ENCODE assay signal across 15 mouse cellular contexts in the genomic region with DNA sequence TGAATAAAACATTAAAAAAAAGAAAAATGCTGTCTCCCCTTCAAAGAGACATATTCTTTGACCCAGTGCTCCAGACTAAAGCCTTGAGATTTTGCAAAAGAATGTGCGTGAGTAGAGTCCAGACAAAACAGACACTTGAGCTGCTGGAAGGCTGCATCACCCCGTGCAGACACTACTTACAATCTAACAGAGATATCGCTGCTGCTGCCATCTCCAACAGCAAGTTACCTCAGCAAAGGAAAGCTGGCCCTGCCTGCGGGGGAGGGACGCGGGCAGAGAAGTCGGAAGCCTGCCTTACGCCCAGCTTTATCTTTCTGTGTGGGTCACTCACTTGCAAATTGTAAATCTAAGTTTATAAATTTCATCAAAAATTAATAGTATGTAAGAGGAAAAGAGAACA. TPM values are rescaled to one million over a fixed set of nuclear protein-coding genes. Genes with fewer than 3 reads are reported as not detected.
A peak's percentile ranks its signal among the peaks of the same experiment; 100 is the strongest.
DNase-seq lines count a peak whose midpoint lies in the region; ATAC-seq and TF ChIP-seq lines count a peak whose summit lies in the region.
"Had no signal": no experiment of that assay in that cellular context is flagged by ENCODE, and none has a peak within 500 bp of the region (broad histone marks: within the 10 kb centered on the region; RNA-seq: fewer than 3 reads in every experiment).

No protein-coding gene starts in this region.

- no peaks in the 10 kb centered on the region for H3K9me3 ChIP-seq in forebrain, embryonic 11.5 days (ENCODE audit: control insufficient read depth, low read length)
- H3K9me3 ChIP-seq in forebrain, embryonic 13.5 days (replicated peaks): no peaks in the 10 kb centered on the region
- no peaks in the 10 kb centered on the region for H3K9me3 ChIP-seq in liver, postnatal 0 days (ENCODE audit: low read length)
- H3K9me3 ChIP-seq in liver, embryonic 16.5 days (replicated peaks; ENCODE audit: control insufficient read depth, low read length): no peaks in the 10 kb centered on the region
- H3K9me3 ChIP-seq: megakaryocyte, embryonic 14.5 days; neural tube, embryonic 13.5 days; stomach, embryonic 15.5 days had no signal

- no peak overlapping the region for H3K9ac ChIP-seq in forebrain, embryonic 11.5 days (ENCODE audit: low read length)
- H3K9ac ChIP-seq in forebrain, embryonic 13.5 days: no peak overlapping the region
- H3K9ac ChIP-seq in liver, postnatal 0 days (replicated peaks): no peak overlapping the region
- no peak overlapping the region for H3K9ac ChIP-seq in liver, embryonic 16.5 days (ENCODE audit: low read depth, low read length)
- H3K9ac ChIP-seq: lung, embryonic 14.5 days; neural tube, embryonic 13.5 days; stomach, embryonic 15.5 days had no signal

- H3K27me3 ChIP-seq in forebrain, embryonic 11.5 days (ENCODE audit: control insufficient read depth, insufficient read depth, low read length): no peaks in the 10 kb centered on the region
- H3K27me3 ChIP-seq in forebrain, embryonic 13.5 days: no peaks in the 10 kb centered on the region
- no peaks in the 10 kb centered on the region for H3K27me3 ChIP-seq in liver, postnatal 0 days (ENCODE audit: insufficient read depth, low read length)
- H3K27me3 ChIP-seq in liver, embryonic 16.5 days (ENCODE audit: control insufficient read depth, insufficient read depth, low read depth, low read length): no peaks in the 10 kb centered on the region
- H3K27me3 ChIP-seq: megakaryocyte, embryonic 14.5 days; neural tube, embryonic 13.5 days; stomach, embryonic 15.5 days had no signal

- H3K27ac ChIP-seq in forebrain, embryonic 11.5 days (ENCODE audit: low read depth, low read length): 0 out of 2 replicates have a peak overlapping the region, but pooled peaks have one; percentile 6
- H3K27ac ChIP-seq in forebrain, embryonic 13.5 days: no peak overlapping the region
- no peak overlapping the region for H3K27ac ChIP-seq in liver, postnatal 0 days (ENCODE audit: low read depth)
- H3K27ac ChIP-seq in liver, embryonic 16.5 days (ENCODE audit: low read length): no peak overlapping the region
- H3K27ac ChIP-seq: neural tube, embryonic 13.5 days; stomach, embryonic 15.5 days had no signal

- H3K4me2 ChIP-seq in forebrain, embryonic 11.5 days (ENCODE audit: low read depth, low read length, severe bottlenecking): no peak overlapping the region
- H3K4me2 ChIP-seq in forebrain, embryonic 13.5 days: no peak overlapping the region
- H3K4me2 ChIP-seq in liver, postnatal 0 days (ENCODE audit: low read depth, low read length): no peak overlapping the region
- H3K4me2 ChIP-seq in liver, embryonic 16.5 days (ENCODE audit: low read depth, low read length): no peak overlapping the region
- H3K4me2 ChIP-seq: lung, embryonic 14.5 days; neural tube, embryonic 13.5 days; stomach, embryonic 15.5 days had no signal

- no peak for ATAC-seq in forebrain, embryonic 11.5 days (replicated peaks; ENCODE audit: low FRiP score)
- no peak for ATAC-seq in forebrain, embryonic 13.5 days
- no peak for ATAC-seq in liver, postnatal 0 days
- ATAC-seq in liver, embryonic 16.5 days (ENCODE audit: low read depth): peak; percentile 68
- ATAC-seq: hindbrain, embryonic 16.5 days had no signal

- no peak overlapping the region for H3K4me3 ChIP-seq in forebrain, embryonic 11.5 days (ENCODE audit: low read depth, low read length)
- no peak overlapping the region for H3K4me3 ChIP-seq in forebrain, embryonic 13.5 days
- H3K4me3 ChIP-seq in liver, postnatal 0 days (ENCODE audit: low read depth, low read length): no peak overlapping the region
- H3K4me3 ChIP-seq in liver, embryonic 16.5 days (ENCODE audit: low read depth, low read length): no peak overlapping the region
- H3K4me3 ChIP-seq: megakaryocyte, embryonic 14.5 days; neural tube, embryonic 13.5 days; stomach, embryonic 15.5 days had no signal

- WGBS in forebrain, embryonic 11.5 days: 25% methylated on average over 8 of the region's 8 CpGs
- WGBS in forebrain, embryonic 13.5 days: 22% methylated on average over 8 of the region's 8 CpGs
- WGBS in liver, postnatal 0 days (ENCODE audit: insufficient replicate concordance): 43% methylated on average over 8 of the region's 8 CpGs
- 22% methylated on average over 8 of the region's 8 CpGs for WGBS in liver, embryonic 16.5 days (ENCODE audit: insufficient replicate concordance)

- TF ChIP-seq CTCF in liver, postnatal 0 days (IDR thresholded peaks at IDR 0.05; ENCODE audit: low read depth): no peak

- H3K36me3 ChIP-seq in forebrain, embryonic 11.5 days (ENCODE audit: control insufficient read depth, insufficient read depth, low read length): no peaks in the 10 kb centered on the region
- no peaks in the 10 kb centered on the region for H3K36me3 ChIP-seq in forebrain, embryonic 13.5 days (ENCODE audit: poor library complexity, severe bottlenecking)
- no peaks in the 10 kb centered on the region for H3K36me3 ChIP-seq in liver, postnatal 0 days (replicated peaks; ENCODE audit: insufficient read depth, low read length)
- no peaks in the 10 kb centered on the region for H3K36me3 ChIP-seq in liver, embryonic 16.5 days (ENCODE audit: control insufficient read depth, insufficient read depth)
- H3K36me3 ChIP-seq: neural tube, embryonic 13.5 days; stomach, embryonic 15.5 days had no signal

- TF ChIP-seq EP300 in liver, postnatal 0 days (IDR thresholded peaks at IDR 0.05; ENCODE audit: low read depth): no peak

- no peak for DNase-seq in forebrain, embryonic 11.5 days (ENCODE audit: low spot score)
- peak; percentile 57 for DNase-seq in liver
- DNase-seq in liver, postnatal 0 days: no peak
- DNase-seq in adrenal gland, postnatal 36 days: peak; percentile 8 to 32
- DNase-seq in right cerebral cortex, postnatal 4 days: no peak
- DNase-seq in urinary bladder, postnatal 25 days (ENCODE audit: low spot score): no peak
- DNase-seq: heart, adult 18-20 months; kidney, postnatal 10 days; lung, embryonic 14.5 days had no signal

- H3K4me1 ChIP-seq in forebrain, embryonic 11.5 days (replicated peaks; ENCODE audit: control insufficient read depth, insufficient read depth, low read length): peaks cover 4% of the 10 kb centered on the region
- peaks cover 23% of the 10 kb centered on the region for H3K4me1 ChIP-seq in forebrain, embryonic 13.5 days
- H3K4me1 ChIP-seq in liver, postnatal 0 days (ENCODE audit: insufficient read depth): no peaks in the 10 kb centered on the region
- peaks cover 2% of the 10 kb centered on the region for H3K4me1 ChIP-seq in liver, embryonic 16.5 days (ENCODE audit: control insufficient read depth, low read depth, low read length)
- H3K4me1 ChIP-seq: stomach, embryonic 15.5 days had no signal

RNA-seq across cellular contexts. Expression of a gene that starts 45.1 kb away (rescaled TPM):
- polyA plus RNA-seq in forebrain, embryonic 11.5 days (2014; fragmentation: Nextera tagmentation; extraction: Ambion mirVana): 271 and 299 TPM in 2 replicates
- polyA plus RNA-seq in forebrain, embryonic 13.5 days (2015; fragmentation: Nextera tagmentation; extraction: Ambion mirVana): 358 and 368 TPM in 2 replicates
- polyA plus RNA-seq in liver, postnatal 0 days (2015; fragmentation: Nextera tagmentation; extraction: Ambion mirVana): 203 and 222 TPM in 2 replicates
- 100 to 1,000 TPM; 228 to 263 TPM for total RNA-seq in adrenal gland, postnatal 36 days (2021)
- 127 and 133 TPM in 2 replicates for polyA plus RNA-seq in liver, embryonic 16.5 days (2015; fragmentation: Nextera tagmentation; extraction: Ambion mirVana)

Comparison
In these comparisons a context has a peak if more than half of its experiments do, and no peak if none do; other contexts are left out.
1. DNase-seq: peak in liver (single experiment) and adrenal gland, postnatal 36 days (2 of 2); none in forebrain, embryonic 11.5 days (single experiment), liver, postnatal 0 days (single experiment), right cerebral cortex, postnatal 4 days (single experiment) and urinary bladder, postnatal 25 days (single experiment).